Mouse (Mus musculus) thymus, postnatal 36 days (tissue): ENCODE measurements around the gene Nfam1.

ENCODE experiments used
- DNase-seq, 2 experiments: peaks; one replicate each; pipeline ENCODE4 v3.0.0; 2022; ENCODE audit warnings: mixed read lengths in 2 of 2

Nfam1 gene

GRCm38 (mm10) chr15:83037755-83038483, 4.8 kb upstream of the Nfam1 start:
- peak; percentile 84 to 90 for DNase-seq

GRCm38 (mm10) chr15:83036900-83037519, 3.9 kb upstream of the Nfam1 start:
- peak in 1 of 2 experiments; percentile 15 for DNase-seq

DNA sequence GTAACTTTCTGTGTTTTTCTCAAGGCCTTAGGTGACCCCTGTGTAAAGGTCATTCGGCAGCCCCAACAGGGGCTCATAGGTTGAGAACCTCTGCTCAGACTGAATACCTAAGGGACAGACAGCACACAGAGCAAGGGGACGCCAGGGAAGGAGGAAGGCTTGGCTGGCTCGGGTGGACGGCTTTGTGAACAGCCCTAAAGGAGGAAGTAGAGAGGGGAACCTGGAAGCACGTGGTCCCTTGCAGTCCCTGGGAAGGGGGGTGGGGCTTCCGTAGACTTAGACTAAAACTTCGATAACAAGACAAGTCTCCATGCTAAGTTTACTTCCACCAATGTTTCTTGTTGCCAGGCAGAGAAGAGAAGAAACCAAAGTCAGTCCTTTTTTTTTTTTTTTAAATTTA, 3.0 kb upstream of the Nfam1 start:
- peak; percentile 60 to 70 for DNase-seq

DNA sequence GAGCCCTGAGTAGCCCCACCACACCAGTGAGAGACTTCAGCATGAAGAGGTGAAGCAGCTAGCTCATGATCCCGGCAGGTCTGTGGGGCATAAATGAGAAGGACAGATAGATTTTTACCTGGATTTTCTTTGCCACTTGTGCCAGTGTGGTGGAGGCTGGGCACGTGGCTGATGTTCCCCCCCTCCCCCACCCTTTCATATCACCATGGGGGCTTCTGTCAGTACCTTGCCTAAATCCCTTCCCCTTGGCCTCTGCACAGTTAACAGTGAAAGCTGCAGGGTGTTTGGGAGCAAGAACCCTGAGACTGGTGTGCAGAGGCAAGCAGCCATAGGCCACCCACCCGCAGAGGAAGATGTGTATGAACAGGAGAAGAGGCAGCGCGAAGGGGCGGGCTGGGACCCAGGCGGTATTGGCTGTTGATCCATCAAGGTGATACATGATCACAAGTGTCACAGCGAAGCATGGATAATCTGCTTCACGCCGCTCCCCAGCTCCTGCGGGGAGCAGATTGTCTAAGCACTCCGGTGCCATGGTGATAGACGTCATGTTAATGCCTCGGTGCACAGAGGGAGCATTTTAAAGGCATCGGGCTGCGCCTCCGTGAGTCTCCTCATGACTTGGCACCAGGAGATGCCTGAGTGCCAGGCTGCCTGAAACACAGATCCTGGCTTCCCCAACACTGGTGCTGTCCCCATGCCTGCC, 1.3 kb upstream of the Nfam1 start:
- DNase-seq: peak in 1 of 2 experiments; percentile 19

GRCm38 (mm10) chr15:83030884-83031283, 2.2 kb downstream of the Nfam1 start:
- DNase-seq: no peak

GRCm38 (mm10) chr15:83029725-83030718, 3.1 kb downstream of the Nfam1 start:
- DNase-seq: peak; percentile 17 to 18

DNA sequence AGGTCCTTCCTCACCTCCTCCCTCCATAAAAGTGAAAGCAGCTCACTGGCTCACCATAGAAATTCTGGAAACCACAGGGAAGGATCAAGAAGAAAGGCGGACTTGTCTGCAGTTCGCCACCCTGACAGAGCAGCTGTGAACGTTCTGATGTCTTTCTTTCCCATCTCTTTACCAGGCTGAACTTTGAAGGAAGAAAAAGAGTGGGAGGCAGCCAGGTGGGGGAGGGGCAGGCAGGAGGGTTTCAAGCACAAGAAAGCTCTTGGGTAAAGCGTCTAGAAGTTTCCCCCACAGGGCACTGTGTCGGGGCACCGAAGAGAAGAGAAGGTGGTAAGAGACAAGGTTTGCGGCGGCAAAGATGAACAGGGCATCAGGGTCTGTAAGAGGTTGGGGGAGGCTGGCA, 7.0 kb downstream of the Nfam1 start:
- no peak for DNase-seq

- DNase-seq: no peak
These were observed 7.9 kb downstream of the Nfam1 start for GRCm38 (mm10) chr15:83025041-83025760.

DNA sequence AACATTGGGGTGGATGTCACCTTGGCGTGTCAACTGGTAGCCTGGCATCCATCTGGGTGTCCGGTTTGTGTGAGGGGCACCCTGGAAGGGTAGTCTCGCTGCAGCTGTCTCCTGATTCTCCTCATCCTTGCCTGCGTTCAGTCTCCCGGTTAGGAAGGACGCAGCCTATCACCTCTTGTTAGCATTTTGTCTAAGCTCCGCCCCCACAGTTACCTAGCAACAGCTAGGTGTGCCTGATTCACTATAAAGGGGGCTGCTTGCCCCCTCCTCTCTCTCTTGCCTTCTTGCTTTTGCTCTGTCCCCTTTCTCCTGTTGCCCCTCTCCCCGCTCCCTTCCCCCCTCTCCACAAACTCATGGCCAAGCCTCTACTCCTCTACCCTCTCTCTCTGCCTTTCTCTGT, 10.2 kb downstream of the Nfam1 start:
- no peak for DNase-seq

DNA sequence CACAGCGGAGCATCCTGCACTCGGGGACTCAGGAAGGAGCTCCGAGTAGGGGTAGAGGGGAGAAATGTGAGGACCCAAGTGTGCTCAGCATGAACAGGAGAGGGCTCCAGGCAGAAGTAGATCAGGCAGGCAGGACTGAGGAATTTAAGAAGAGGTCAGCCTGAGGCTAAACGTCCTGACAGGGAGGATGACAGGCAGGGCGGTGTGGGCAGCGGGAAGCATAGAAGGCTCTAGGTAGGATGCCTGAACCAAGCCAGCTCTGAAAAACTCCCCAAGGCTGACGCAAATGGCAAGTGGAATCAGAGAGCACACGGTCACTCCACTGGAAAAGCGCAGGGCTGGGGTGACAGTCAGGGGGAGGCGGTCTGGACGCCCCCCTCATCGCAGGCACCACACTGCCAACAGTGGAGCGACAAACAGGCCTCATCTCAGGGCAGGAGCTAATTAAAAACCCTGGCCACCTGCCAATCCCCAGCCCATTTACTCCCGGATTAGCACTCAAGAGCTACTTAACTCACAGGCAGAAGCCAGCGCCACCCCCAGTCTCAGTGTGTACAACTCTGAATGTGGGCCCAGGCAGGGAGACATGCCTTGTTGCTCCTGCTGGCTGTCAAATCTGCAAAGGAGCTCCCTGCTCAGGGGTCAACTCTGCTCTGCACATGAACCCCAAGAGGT, 22.0 kb downstream of the Nfam1 start:
- no peak for DNase-seq

DNA sequence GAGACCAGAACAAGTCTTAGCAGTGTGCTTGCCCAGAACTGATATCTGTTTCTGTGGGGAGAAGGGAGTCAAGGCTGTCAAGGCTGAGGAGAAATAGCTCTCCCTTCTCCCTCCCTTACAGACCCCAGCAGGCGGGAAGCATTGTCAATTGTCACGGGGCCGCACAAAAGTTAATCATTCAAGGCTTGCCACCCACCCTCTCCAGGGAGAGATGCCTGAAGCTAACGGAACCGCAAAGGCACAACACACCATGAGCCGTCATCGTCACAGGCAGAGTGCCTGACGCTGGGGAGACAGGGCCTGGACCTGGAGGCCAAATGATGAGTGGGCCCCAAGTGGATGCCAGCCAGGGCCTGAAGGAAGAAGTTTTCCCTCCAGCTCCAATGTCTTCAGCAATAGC, 22.7 kb downstream of the Nfam1 start:
- no peak for DNase-seq

DNA sequence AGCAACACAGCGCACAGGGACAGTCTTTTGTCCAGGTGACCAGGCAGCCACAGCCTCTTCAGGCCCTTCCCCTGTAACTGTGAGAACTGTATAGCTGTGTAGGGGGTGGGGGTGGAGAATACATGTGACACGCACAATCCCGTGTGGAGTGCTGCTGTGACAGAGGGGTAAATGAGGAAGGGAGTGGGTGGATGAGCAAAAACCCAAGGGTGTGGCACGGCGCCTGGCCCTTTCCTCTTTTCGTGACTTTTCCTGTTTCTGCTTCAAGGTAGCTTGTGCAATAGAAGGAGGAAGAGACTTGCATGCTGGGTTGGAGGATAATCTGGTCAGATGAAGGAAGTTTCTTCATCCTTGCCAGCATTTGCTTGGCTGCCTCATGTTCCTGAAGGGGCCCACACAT, 23.6 kb downstream of the Nfam1 start:
- DNase-seq: no peak

- peak; percentile 52 to 59 for DNase-seq
These were observed 24.2 kb downstream of the Nfam1 start for GRCm38 (mm10) chr15:83008761-83009423.

GRCm38 (mm10) chr15:83007346-83007920, 25.7 kb downstream of the Nfam1 start:
- DNase-seq: no peak

DNA sequence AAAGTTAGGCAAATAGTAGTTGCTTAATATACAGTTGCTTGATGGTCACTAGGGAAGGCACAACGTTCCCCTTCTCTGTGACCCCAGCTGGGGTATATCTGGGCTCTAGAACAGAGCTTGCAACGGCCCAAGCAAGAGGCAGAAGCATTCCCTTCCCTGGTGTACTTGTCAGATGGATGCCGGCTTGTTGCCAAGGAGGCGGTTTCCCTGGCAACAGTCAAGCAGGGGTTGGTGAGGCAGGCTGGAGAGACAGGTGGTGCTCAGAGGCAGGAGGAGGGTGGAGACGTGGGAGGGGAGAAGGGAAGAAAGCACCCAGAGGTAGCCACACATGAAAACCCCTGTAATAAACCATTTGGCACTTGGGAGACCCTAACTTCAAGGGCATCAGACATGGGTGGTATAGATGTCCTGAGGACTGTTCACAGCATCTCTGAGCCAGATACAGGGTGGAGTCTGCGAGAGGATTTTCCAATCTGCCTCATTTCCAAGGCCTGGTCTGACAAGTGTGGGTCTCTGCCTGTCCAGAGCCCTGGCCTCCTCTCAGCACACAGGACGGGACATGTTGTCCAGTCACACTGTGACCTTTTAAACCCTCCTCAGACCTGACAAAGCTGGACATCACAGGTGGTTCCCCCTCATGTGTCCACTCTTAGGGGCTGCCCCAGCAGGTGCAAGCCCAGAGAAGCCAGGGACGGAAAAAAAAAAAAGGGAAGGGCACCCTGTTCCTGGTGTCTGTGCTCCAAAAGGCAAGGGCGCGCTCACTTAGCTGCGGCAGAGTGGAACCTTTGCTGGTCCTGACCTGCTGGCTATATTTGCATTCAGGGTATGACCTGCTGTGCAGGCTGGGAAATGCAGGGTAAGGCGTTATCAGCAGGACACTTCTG, 30.2 kb downstream of the Nfam1 start:
- no peak for DNase-seq

DNA sequence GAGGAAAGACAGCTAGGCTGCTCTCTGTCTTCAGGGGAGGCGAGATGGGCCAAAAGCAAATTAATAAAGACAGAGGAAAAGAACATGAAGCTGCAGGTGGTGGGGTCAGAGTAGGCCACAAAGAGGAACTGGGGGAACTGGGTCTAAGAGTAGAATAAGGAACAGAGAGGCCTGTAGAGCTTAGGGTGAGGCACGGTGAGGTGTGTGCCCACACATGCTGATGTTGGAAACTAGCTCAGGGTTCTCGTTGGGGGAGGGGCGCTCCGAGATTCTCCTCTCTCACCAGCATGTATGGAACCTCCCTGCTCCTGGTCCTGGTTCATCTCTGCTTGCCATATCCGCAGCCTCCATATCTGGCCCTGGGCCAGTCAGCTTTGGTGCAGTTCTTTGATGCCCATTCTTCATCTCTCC, 34.3 kb downstream of the Nfam1 start:
- DNase-seq: no peak

DNA sequence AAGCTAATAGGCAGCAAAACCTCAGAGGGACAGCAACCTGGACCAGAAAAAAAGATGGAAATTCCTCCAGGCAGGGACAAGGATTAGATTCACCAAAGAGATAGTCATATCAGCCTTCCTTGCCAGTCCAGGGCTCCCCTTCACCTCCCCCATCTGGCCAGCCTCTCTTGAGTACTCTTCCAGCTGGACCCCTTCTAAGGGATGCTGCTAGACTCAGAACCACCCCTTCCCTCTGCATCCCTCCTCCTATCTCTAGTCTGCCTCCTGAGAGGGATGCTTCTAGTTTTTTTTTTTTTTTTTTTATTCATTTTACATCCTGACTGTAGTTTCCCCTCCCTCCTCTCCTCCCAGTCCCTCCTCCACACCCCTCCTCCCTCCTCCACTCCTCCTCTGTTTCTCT, 36.7 kb downstream of the Nfam1 start:
- no peak for DNase-seq

GRCm38 (mm10) chr15:82995239-82995638, 37.9 kb downstream of the Nfam1 start:
- DNase-seq: no peak

GRCm38 (mm10) chr15:82992911-82993310, 40.2 kb downstream of the Nfam1 start:
- peak; percentile 73 to 84 for DNase-seq
